Mouse (Mus musculus): Measurements from ENCODE around the gene Artn. TPM values are rescaled to one million over a fixed set of nuclear protein-coding genes. Genes with fewer than 3 reads are reported as not detected.

The Artn gene
- 1 to 10 TPM in 1 of 2 experiments, under 1 TPM in 1; 0.68 to 1.1 TPM for total RNA-seq (2021)
- long read RNA-seq, experiment 1, partial matches to known transcripts: 0 of 1 reads
- long read RNA-seq, experiment 1, other reads (novel, unspliced or antisense): 1 of 1 reads
- long read RNA-seq, experiment 2: 0 reads

DNA sequence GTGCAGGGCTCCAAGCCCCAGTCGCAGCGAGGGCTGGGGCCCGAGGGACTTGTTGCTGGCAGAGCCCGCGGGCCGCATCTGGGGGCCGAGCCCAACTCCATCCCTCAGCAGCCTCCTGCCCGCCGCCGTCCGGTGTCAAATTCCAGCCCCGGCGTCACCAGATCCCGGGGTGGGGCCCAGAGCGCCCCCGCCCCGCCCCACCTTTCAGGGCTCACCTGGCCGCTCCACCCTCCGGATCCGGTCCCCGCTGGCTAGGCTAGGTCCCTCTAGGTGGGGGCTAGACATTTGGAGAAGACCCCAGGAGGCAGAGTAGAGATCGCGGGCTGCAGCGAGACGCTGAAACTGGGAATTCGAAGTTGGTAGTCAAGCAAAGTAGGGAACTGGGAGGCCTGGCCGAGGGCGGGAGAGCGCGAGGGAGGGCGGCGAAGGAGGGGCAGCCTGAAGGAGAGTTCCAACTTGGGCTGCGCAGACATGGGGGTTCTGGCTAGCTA, at the start of gene Artn:
Gene Artn (minus strand): TSS at position 373 of the 491 bp plus-strand sequence.
- DNase-seq: peak; percentile 49

DNA sequence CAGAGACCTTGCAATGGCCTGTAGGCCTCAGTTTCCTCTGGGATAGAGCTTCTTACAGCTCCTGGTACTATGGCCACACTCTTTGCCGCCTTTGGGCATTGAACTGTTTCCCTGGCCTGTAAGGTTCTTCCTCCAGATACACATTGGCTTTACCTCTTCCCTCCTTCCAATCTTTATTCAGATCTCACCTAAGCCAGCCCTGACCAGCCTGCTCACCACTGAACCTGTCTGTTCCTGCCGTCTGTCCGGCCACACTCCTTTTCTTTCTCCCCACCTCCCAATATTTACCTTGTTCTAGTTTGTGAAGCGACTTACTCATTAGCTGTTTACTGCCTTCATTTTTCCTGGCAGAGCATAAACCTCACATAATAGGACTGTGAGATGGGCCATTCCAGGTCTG, 49.6 kb upstream of the Artn start:
- DNase-seq: no peak

DNA sequence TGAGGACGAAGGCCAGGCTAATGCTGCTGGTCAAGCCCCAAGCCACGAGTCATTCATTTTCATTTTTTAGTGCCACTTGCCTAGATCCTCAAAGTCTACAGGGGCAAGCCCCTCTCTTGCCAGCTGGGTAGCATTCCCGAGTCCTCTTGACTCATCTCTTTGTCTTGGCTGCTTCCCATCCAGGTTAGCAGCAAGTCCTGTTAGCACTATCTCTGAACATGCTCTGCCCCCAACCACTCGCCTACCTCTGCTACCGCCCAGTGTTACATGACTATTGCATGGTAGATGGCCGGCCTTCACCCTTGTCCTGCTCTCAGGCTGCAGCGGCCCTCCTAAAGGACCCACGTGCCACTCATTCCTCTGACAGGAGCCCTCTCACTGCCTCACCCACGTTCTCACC, 48.7 kb upstream of the Artn start:
- DNase-seq: no peak

DNA sequence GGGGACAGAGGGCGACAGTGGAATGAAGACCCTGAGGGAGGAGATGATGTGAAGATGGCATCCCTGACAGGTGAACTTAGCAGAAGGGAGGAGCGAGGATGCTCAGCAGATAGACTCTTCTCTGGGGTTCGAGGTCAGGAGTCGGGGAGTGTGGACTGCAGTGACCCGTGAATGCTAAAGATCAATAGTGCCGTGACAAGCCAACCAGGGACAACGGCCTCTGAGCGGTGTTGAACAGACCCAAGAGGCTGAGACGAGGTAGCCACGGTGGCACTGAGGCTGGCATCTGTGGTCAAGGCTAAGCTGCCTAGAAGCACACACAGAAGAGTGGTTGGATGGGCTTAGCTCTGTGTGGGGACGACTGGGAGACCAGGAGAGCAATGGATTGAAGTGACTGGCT, 48.3 kb upstream of the Artn start:
- DNase-seq: no peak

DNA sequence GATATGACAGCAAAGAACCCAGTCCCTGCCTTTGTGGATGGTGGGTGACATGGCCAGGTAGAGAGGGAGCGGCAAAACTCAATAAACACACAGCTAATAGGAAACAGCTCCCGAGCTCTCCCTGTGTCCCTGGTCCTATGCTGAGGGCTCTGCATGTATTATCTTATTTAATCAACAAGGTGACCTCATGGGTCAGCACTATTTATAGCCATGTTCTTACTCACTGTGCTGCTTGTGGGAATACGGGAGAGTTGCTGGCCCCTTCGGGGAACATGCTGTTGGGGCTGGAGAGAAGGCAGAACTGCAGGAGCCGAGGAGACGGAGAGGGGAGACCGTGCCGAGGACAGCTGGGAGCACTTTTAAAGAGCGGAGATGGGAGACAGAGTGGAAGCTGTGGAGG, 47.8 kb upstream of the Artn start:
- no peak for DNase-seq

DNA sequence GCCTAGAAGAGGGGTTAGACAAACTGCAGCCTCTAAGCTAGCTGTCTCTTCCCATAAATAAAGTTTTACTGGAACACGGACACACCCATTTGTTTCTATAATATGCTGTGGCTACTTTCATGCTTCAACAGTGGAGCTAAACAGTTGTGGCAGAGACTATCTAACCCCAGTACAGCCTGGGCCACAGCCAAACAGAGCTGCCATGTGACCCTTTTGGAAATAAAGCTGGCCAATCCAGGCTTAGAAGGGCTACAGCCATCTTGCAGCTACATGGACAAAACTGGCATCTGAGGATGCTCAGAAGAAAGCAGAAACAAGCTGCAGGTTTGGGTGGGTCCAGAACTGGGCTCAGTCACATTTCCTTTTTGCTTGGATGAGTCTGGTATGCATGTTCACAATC, 46.3 kb upstream of the Artn start:
- DNase-seq: no peak

DNA sequence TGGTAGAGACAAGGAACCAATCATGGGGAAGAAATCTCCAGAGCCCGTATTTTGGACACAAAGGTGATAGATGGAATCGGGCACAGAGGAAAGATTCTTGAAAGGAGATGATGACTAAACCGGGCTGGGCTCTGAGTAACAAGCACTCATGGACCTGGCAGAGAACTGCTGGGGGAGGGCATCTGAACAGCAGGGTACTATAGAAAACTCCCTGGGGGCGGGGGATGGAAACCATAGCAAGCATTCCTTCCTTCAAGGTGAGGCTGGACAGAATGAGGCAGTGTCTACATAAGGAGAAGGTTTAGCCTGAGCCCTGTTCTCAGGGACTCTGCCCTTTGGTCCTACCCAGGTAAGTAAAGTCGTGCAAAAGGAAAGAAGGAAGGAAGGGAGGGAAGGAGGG, 45.2 kb upstream of the Artn start:
- DNase-seq: no peak

DNA sequence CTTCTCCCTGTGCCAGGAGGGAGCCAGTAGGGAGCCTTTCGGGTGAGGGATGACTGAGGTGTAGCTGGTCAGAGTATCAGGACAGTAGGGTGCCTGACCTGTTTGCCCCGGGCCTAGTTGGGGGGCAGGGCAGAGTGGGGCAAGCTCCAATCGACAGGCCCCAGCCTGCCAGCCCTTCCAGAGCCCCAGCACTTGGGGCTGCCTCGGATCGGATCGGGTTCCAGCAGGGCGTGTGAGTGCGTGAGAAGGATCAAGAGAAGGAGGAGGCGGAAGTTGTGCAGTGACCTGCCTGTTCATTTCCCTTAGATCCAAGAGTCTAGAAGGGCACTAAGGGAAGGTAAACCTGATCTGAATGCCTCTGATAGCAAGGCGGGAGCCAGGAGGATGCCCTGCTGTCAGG, 43.4 kb upstream of the Artn start:
- DNase-seq: no peak

DNA sequence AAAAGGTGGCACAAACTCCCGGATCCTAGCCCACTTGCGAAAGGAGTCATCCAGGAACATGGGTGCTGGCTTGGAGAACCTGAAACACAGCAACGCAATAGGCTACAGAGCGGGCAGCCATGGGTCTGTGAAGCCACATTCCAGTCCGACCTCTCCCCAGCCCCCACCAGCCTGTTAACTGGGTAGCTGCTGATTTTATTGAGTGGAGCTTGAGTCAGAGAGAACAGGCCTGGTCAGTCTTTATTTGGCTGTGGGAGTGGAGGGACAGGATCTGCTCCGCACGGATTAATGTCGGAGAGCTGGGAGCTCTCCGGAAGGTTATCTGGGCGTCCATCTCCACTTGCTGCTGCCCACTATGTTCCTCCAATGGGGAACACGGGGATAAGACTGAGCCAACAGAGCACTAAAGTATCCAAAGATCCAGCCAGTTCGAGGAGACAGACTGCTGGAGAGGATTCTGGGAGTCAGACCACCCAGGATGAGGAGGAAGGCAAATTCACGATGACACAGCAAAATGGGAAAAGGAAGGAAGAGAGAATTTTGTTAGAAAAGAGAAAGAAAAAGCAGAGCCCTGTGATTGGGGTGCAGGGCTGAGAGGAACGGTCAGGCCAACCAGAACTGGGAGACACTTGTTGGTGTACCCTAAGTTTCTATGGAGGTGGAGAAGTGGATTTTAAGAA, 34.9 kb upstream of the Artn start:
- no peak for DNase-seq

DNA sequence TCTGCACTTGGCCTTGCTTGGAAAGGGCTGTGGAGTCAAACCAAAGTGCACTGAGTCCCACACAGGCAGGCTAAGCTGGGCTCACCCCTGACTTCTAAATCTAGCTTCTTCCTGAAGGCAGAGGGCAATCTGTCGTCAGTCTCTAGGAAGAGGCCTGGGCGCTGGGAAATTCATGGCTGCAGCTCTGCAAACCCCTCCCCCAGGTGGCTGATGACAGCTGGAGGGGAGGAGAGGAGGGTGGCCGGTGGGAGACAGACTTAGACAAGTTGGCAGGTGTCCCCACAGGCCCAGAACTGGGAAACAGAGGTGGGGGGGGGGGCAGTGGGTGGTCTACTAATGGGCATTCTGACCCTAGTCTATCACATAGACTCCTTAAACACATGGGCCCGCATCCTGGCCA, 27.9 kb upstream of the Artn start:
- DNase-seq: no peak

DNA sequence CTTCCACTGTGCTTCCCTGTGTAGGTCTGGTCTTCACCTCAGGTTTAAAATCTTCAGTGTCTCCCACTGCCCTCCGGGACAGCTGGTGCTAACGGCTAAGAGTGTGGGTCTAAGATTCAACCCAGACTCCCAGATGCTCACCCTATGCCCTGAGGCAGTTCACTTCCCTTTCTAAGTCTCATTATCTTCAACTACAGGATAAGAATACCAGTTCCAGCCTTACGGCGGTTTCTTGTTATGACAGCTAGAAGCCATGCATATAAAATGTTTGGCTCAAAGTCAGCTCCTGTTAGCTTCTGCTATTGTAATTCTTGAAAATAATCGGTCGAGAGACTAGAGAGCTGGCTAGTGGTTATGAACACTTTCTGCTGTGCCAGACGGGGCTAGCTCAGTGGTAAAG, 17.9 kb upstream of the Artn start:
- DNase-seq: no peak

DNA sequence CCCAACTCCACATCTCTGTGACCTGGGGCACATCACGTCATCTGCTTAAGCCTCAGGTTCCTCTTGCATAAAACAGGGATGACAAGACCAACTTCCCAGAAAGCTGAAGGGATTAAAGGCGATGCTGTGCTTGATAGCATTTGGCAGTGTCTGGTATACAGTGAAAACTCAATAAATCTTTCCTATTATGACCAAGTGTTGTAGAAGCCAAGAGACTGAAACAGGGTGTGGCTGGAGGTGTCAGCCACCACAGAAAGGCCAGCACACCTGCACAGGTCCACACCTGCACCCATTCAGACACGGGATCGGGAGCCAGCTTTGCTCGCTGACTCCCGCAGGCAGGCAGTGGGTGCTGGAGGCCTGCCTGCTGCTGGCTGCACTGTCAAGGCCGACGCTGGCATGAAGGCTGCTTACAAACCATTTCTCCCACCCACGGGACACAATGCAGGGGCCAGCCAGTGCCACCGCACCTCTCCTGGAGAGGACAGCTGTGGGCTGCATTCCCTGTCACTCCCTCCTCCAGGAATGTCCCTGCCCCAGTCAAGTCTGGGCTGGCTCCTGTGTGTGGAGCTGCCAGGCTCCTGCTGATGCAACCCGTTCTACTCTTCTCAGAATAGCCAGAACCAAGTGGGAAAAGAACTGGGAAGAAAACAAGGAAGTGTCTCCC, 17.2 kb upstream of the Artn start:
- peak; percentile 19 for DNase-seq

DNA sequence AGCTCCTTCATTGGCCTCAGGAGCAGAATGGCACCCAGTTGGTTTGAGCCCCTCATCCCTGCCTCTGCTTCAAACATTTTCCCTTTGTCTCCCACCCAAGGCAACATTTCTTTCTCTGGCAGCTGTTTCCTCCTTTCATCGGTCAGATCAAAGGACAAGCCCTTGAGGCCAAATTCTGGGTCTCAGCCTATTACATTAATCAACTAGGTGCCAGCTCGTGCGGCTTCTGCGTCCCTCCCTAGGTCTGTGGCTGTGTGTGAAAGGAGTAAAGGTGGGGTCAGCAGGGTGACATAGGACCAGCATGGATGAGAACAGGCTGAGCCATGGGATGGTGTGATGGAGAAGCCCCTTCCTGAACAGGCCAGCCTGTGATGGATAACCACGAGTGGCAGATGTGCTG, 13.8 kb upstream of the Artn start:
- no peak for DNase-seq

DNA sequence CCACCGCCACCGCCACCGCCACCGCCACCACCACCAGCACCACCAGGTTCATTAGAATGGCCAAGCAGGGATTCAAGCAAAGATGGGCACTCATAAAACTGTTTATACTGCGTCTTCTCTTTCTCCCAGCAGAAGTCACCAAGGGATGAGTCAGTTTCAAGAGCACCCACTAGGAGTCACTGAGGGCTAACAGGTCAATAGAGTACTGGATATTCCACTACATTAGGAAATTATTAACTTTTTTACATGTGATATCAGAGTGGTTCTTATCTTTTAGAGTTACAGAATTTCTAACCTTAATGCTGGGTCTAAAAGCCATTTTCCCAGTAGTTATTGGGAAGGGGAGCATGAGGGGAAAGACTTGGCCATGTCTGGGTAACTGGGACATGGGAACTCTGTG, 7.4 kb upstream of the Artn start:
- no peak for DNase-seq

DNA sequence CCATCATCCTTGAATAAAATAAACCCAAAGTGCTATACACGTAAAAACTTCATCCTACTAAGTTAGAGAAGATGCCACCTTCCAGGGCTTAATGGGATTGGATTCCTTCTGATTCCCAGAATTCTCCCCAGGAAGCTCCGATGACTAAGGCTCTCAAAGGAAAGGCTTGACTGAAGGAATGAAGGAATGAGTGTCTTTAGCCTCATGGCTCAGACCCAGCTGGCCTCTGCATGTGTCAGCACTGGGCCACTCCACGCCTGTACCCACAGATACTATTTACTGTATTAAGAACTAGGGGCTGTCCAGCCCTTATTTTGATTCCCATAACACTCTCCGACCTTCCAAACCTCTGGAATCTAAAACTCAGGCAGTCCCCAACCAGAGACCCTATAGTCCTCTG, 4.5 kb upstream of the Artn start:
- no peak for DNase-seq

DNA sequence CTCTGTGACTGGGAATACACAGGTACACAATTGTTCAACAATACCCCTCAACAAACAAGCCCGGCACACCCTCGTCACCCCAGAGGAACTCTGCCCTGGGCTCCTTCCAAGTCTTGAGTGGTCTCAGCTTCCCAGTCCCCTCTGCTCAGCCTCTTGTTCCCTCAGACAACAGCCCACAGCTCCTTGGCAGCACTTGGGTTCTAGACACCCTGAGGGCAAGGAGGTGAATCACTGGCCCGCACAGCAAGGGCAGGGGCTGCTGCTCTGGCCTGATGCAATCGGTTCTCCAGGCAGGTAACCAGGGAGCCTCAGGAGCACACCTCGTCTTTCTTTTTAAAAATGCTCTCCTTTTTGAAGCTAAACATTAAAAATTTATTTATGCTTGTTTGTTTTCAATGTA, 3.7 kb upstream of the Artn start:
- no peak for DNase-seq

DNA sequence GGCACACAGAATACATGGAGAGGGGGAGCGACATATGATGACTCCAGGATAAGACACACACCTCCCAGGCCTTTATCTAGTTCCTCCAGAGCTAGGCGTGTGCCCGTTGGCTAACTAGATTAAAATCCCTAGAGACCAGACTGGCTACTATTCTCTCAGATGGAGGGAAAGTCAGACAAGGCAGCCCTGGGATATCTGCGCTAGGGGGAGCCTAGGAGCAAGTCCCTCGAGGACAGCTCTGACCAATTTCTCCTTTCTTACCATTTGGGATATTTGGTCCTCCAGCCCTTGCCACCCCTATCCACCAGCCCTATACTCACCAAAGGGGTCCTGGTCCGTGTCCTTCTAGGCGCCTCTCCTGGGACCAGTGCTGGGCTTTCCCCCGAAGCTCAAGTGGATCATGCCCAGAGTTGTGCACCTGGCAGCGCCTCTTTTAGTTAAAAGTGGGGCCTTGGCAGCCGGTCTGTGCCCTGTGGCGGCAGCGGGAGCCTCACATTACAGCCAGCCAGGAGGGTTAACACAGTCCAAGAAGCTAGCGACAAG, 793 bp downstream of the Artn start:
- peak; percentile 45 for DNase-seq

DNA sequence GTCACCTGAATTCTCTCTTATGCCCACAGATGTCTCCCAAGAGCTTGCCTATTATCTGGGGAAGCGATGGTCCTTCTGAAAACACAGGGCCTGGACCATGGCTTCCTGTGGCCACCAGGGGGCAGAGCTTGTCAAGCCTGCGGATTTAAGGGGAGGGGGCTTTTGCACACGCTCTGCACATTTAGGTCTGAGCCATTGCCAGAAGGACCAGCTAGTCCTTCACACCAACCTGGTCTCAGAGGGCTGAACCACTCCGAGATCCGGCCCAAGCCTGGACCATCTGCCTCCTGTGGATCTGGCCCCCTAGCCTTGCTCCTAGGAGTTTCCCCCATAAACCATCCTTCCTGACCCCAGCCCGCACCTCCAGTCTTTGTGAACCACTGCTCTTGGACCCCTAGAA, 1.3 kb downstream of the Artn start:
- DNase-seq: peak; percentile 37

DNA sequence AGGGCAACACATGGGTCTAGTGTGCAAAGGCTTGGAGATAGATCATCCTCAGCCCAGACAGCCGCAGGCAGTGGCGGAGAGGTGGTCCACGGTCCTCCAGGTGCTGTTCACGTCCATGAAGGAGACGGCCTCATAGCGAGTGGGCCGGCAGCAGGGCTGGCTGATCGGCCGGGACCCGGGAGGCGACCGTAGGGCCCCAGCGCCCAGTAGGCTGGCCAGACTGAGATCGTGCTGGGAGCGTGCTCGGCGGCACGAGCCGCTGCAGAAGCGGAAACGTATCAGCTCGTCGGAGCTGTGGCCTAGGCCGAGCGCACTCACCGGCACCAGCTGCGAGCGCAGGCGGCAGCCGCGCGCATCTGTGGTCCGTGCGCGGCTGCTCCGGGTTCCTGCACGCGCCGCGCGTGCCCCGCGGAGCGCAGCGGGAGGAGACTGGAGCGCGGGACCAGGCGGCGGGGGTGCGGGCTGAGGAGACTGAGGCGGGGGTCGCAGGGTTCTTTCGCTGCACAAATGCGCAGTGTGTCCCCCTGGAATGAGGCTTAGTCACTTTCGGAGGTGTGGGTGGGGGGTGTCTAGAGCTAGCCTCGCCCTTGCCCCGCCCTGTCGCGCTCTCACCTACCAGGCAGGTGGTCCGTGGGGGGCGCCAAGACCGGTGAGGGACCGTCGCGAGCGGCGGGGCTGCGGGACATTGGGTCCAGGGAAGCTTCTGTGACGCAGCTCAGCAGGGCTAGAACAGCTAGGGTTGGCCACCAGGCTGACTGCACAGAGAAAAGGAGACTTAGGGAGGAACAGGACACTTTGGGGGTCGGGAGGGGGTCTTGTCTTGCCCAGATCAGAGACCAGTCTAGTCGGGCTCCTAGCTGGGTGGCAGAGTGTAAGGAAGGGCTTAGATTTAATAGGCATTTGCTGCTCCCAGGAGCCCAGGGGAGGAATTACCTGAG, 2.7 kb downstream of the Artn start:
- peak; percentile 49 for DNase-seq

DNA sequence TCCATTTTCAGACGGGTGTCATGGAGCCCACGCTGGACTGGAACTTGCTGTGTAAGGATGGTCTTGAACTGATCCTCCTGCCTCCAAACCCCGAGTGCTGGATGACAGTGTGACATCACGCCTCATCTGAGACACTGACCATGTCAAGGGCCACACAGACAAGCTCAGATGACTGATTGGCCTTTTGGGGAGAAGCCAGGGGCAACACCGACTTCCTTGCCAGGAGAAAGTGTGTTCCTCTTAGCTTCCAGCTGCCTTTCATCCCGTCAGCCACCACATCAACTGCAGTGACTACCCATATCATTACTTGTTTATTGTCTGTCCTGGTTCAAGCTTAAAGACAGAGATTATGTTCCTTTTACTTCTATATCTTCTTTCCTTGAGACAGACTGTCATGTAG, 4.6 kb downstream of the Artn start:
- DNase-seq: no peak

DNA sequence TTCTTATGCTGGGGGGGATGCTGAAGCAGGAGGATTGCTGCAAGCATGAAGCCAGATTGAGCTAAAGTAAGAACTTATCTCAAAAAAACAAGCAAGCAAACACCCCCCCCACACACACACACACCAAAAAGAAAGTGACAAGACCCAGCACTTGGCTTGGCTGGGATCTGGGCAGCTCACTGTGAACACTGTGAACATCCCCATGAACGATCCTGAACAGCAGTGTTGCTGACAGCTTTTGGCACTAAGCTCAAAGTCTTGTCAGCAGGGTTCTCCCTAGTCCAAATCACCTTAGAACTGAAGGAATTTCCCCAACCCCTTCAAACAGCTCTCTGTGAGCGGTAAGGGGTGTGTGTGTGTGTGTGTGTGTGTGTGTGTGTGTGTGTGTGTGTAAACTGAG, 6.1 kb downstream of the Artn start:
- DNase-seq: no peak

DNA sequence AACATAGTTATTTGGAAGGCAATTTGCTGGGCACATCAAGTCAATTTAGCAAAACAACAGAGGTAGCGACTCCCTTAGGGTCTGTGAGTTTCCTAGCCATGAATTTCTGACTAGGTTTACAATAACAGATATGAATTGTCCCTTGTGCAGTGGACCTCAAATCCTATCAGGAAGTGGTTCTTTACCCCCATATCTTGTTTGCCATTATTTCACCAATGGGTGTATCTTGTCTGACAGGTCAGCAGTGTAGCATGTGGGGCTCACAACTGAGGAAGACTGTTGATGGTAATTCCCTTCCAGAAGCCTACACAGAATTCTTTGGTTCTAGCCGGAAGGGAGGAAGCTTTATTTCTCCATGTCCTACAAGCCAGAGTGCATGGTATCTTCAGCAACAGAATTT, 8.2 kb downstream of the Artn start:
- no peak for DNase-seq

DNA sequence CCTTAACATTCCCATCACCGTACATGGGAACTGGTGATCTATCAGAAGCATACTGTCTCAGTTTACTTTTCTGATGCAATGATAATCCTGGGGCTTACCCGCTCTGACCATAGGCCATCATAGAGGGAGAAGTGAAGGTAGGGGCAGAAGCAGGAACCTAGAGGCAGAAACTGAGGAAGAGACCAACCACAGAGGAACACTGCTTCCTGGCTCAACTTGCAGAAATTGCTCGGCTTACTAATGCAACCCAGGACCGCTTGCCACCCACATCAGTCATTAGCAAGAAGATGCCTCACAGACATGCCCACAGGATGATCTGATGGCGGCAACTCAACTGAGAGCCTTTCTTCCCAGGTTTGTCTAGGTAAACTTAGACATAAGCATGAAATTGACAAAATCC, 10.8 kb downstream of the Artn start:
- DNase-seq: no peak
